Mouse (Mus musculus) lung, embryonic 15.5 days (tissue): ENCODE measurements at regions not wholly inside any gene's neighbourhood (a gene's known extent, or its start where the extent isn't known, plus 50 kb on each side); places are given as distances from the start of the nearest gene placed in this dataset.
"Not testable (repeated sequence)": the region's sequence is repeated elsewhere in the genome, so short reads cannot be mapped to it uniquely, and the experiment has no call there.

Experiments used
- ATAC-seq: fragments of 200-750 bp; cut with Nextera tagmentation; 2 replicates; pipeline ENCODE4 v1.8.0; 2017; ENCODE audit warnings: moderate number of reproducible peaks, borderline replicate concordance; ENCODE audit not compliant: low FRiP score, low TSS enrichment; ENCODE audit errors: extremely low read depth
- H3K27ac ChIP-seq: fragments of 300-500 bp; sonication (generic); 2 replicates; pipeline ENCODE4 v1.5.1; 2015; ENCODE audit warnings: moderate library complexity, mild to moderate bottlenecking, inconsistent platforms
- H3K27me3 ChIP-seq: fragments of 300-500 bp; sonication (generic); 2 replicates; pipeline ENCODE4 v1.6.1; 2015; ENCODE audit warnings: inconsistent platforms
- H3K36me3 ChIP-seq: fragments of 300-500 bp; sonication (generic); 2 replicates; pipeline ENCODE4 v1.6.1; 2015; ENCODE audit warnings: inconsistent platforms
- H3K4me1 ChIP-seq: fragments of 300-500 bp; sonication (generic); 2 replicates; pipeline ENCODE4 v1.6.1; 2015; ENCODE audit warnings: inconsistent platforms
- H3K4me2 ChIP-seq: fragments of 300-500 bp; sonication (generic); 2 replicates; pipeline ENCODE4 v1.6.1; 2015; ENCODE audit warnings: inconsistent platforms, mild to moderate bottlenecking, moderate library complexity
- H3K4me3 ChIP-seq: fragments of 300-500 bp; sonication (generic); 2 replicates; pipeline ENCODE4 v1.5.1; 2015; ENCODE audit warnings: mild to moderate bottlenecking, inconsistent platforms
- H3K9ac ChIP-seq: fragments of 300-500 bp; sonication (generic); 2 replicates; pipeline ENCODE4 v1.6.1; 2015; ENCODE audit warnings: inconsistent platforms
- H3K9me3 ChIP-seq: fragments of 300-500 bp; sonication (generic); 2 replicates; pipeline ENCODE4 v1.6.1; 2016; ENCODE audit warnings: inconsistent platforms
- WGBS: fragments of 180-500 bp; shearing (Covaris S2); methylation state at CpG from one replicate; pipeline ENCODE4 v1.1.7; 2015; 5-methylcytosine and 5-hydroxymethylcytosine counted together

GRCm38 (mm10) chr9:33070116-33070515 lies 434.1 kb downstream of the Ets1 start:
- Histone ChIP-seq H3K27me3 (no peaks in the 10 kb centered on the region), H3K9me3 (no peaks in the 10 kb centered on the region), H3K9ac (no peak overlapping the region), H3K36me3 (no peaks in the 10 kb centered on the region), H3K4me1 (no peaks in the 10 kb centered on the region), H3K27ac (no peak overlapping the region), H3K4me2 (no peak overlapping the region), H3K4me3 (no peak overlapping the region)
- 76% methylated on average over 3 of the region's 3 CpGs for WGBS
- no peak for ATAC-seq

GRCm38 (mm10) chr9:33080271-33080670 lies 444.2 kb downstream of the Ets1 start:
- Histone ChIP-seq H3K4me1 (0 out of 2 replicates have a peak, but pooled peaks cover 3% of the 10 kb centered on the region), H3K36me3 (no peaks in the 10 kb centered on the region), H3K27me3 (no peaks in the 10 kb centered on the region), H3K9ac (no peak overlapping the region), H3K27ac (no peak overlapping the region), H3K4me3 (no peak overlapping the region), H3K4me2 (no peak overlapping the region), H3K9me3 (no peaks in the 10 kb centered on the region)
- ATAC-seq: no peak
- 47% methylated on average over 3 of the region's 3 CpGs for WGBS

GRCm38 (mm10) chr9:33080774-33081173 lies 444.8 kb downstream of the Ets1 start:
- H3K4me3 ChIP-seq: no peak overlapping the region
- 46% methylated on average over 6 of the region's 6 CpGs for WGBS
- H3K36me3 ChIP-seq: no peaks in the 10 kb centered on the region
- H3K4me1 ChIP-seq: 0 out of 2 replicates have a peak, but pooled peaks cover 3% of the 10 kb centered on the region
- no peak for ATAC-seq
- no peak overlapping the region for H3K9ac ChIP-seq
- H3K9me3 ChIP-seq: no peaks in the 10 kb centered on the region
- no peaks in the 10 kb centered on the region for H3K27me3 ChIP-seq
- H3K27ac ChIP-seq: no peak overlapping the region
- H3K4me2 ChIP-seq: no peak overlapping the region

GRCm38 (mm10) chr9:33089977-33090376 lies 454.0 kb downstream of the Ets1 start:
- no peak overlapping the region for H3K27ac ChIP-seq
- H3K9me3 ChIP-seq: no peaks in the 10 kb centered on the region
- no peaks in the 10 kb centered on the region for H3K4me1 ChIP-seq
- no peak overlapping the region for H3K9ac ChIP-seq
- no peak for ATAC-seq
- H3K4me2 ChIP-seq: no peak overlapping the region
- no peaks in the 10 kb centered on the region for H3K36me3 ChIP-seq
- 73% methylated on average over 3 of the region's 3 CpGs for WGBS
- no peak overlapping the region for H3K4me3 ChIP-seq
- H3K27me3 ChIP-seq: no peaks in the 10 kb centered on the region

GRCm38 (mm10) chr9:33091664-33092063 lies 455.6 kb downstream of the Ets1 start:
- Histone ChIP-seq H3K36me3 (no peaks in the 10 kb centered on the region), H3K4me1 (no peaks in the 10 kb centered on the region), H3K9ac (no peak overlapping the region), H3K4me3 (no peak overlapping the region), H3K27me3 (no peaks in the 10 kb centered on the region), H3K27ac (no peak overlapping the region), H3K9me3 (no peaks in the 10 kb centered on the region), H3K4me2 (no peak overlapping the region)
- ATAC-seq: no peak
- 43% methylated on average over 3 of the region's 3 CpGs for WGBS

- WGBS: 0% methylated on average over 3 of the region's 3 CpGs
These were observed 459.6 kb downstream of the Ets1 start for GRCm38 (mm10) chr9:33095654-33096053.

GRCm38 (mm10) chr9:33101206-33101605 lies 465.2 kb downstream of the Ets1 start:
- no peak overlapping the region for H3K4me2 ChIP-seq
- H3K9ac ChIP-seq: no peak overlapping the region
- no peak for ATAC-seq
- no peaks in the 10 kb centered on the region for H3K27me3 ChIP-seq
- H3K4me1 ChIP-seq: peaks cover 7% of the 10 kb centered on the region; the same call in 1 of the 2 replicates
- H3K27ac ChIP-seq: no peak overlapping the region
- no peaks in the 10 kb centered on the region for H3K9me3 ChIP-seq
- 45% methylated on average over 3 of the region's 3 CpGs for WGBS
- H3K4me3 ChIP-seq: no peak overlapping the region
- no peaks in the 10 kb centered on the region for H3K36me3 ChIP-seq

More at GRCm38 (mm10) chr9:33095654-33096053, 459.6 kb downstream of the Ets1 start:
- Histone ChIP-seq H3K9ac (no peak overlapping the region), H3K4me1 (peaks cover 7% of the 10 kb centered on the region; the same call in 1 of the 2 replicates), H3K4me3 (no peak overlapping the region), H3K36me3 (no peaks in the 10 kb centered on the region), H3K9me3 (no peaks in the 10 kb centered on the region), H3K27ac (no peak overlapping the region), H3K27me3 (no peaks in the 10 kb centered on the region), H3K4me2 (no peak overlapping the region)
- ATAC-seq: no peak

- Histone ChIP-seq H3K4me3 (no peak overlapping the region), H3K27me3 (no peaks in the 10 kb centered on the region), H3K36me3 (no peaks in the 10 kb centered on the region), H3K27ac (no peak overlapping the region), H3K9ac (no peak overlapping the region), H3K4me2 (no peak overlapping the region), H3K9me3 (no peaks in the 10 kb centered on the region), H3K4me1 (peaks cover 2% of the 10 kb centered on the region; the same call in 1 of the 2 replicates)
- 23% methylated on average over 3 of the region's 3 CpGs for WGBS
- ATAC-seq: no peak
These were observed 468.6 kb downstream of the Ets1 start for GRCm38 (mm10) chr9:33104623-33105074.

- ATAC-seq: no peak
- 90% methylated on average over 1 of the region's 1 CpGs for WGBS
- no peak overlapping the region for H3K4me3 ChIP-seq
- no peaks in the 10 kb centered on the region for H3K27me3 ChIP-seq
- no peaks in the 10 kb centered on the region for H3K36me3 ChIP-seq
- H3K4me1 ChIP-seq: no peaks in the 10 kb centered on the region
- H3K9me3 ChIP-seq: no peaks in the 10 kb centered on the region
- H3K4me2 ChIP-seq: no peak overlapping the region
- no peak overlapping the region for H3K9ac ChIP-seq
- H3K27ac ChIP-seq: no peak overlapping the region
These were observed 487.8 kb downstream of the Ets1 start for GRCm38 (mm10) chr9:33123841-33124240.

GRCm38 (mm10) chr9:33152186-33152585 lies 516.2 kb downstream of the Ets1 start:
- Histone ChIP-seq H3K36me3 (no peaks in the 10 kb centered on the region), H3K4me1 (no peaks in the 10 kb centered on the region), H3K4me2 (no peak overlapping the region), H3K27ac (no peak overlapping the region), H3K9me3 (no peaks in the 10 kb centered on the region), H3K4me3 (no peak overlapping the region), H3K27me3 (no peaks in the 10 kb centered on the region), H3K9ac (no peak overlapping the region)
- ATAC-seq: no peak
- 29% methylated on average over 1 of the region's 1 CpGs for WGBS

GRCm38 (mm10) chr9:33168159-33168558 lies 532.1 kb downstream of the Ets1 start:
- WGBS: 40% methylated on average over 6 of the region's 6 CpGs
- Histone ChIP-seq H3K36me3 (no peaks in the 10 kb centered on the region), H3K27ac (no peak overlapping the region), H3K9ac (no peak overlapping the region), H3K27me3 (no peaks in the 10 kb centered on the region), H3K4me3 (no peak overlapping the region), H3K9me3 (no peaks in the 10 kb centered on the region), H3K4me2 (no peak overlapping the region), H3K4me1 (no peaks in the 10 kb centered on the region)
- no peak for ATAC-seq

- not testable (repeated sequence) for H3K9me3 ChIP-seq, H3K36me3 ChIP-seq, H3K4me3 ChIP-seq, H3K9ac ChIP-seq, H3K27ac ChIP-seq, H3K4me2 ChIP-seq, ATAC-seq, H3K4me1 ChIP-seq, H3K27me3 ChIP-seq
- WGBS: 82% methylated on average over 1 of the region's 1 CpGs
These were observed 533.1 kb downstream of the Ets1 start for GRCm38 (mm10) chr9:33169093-33169492.

- H3K9me3 ChIP-seq: no peaks in the 10 kb centered on the region
- no peaks in the 10 kb centered on the region for H3K36me3 ChIP-seq
- H3K4me3 ChIP-seq: no peak overlapping the region
- H3K4me1 ChIP-seq: no peaks in the 10 kb centered on the region
- no peak overlapping the region for H3K9ac ChIP-seq
- no peak for ATAC-seq
- no peaks in the 10 kb centered on the region for H3K27me3 ChIP-seq
- no peak overlapping the region for H3K4me2 ChIP-seq
- no peak overlapping the region for H3K27ac ChIP-seq
These were observed 544.0 kb downstream of the Ets1 start for GRCm38 (mm10) chr9:33180066-33180465.
